Mouse (Mus musculus) kidney, postnatal 0 days (tissue): ENCODE results near the gene Spp1. TPM values are rescaled to one million over a fixed set of nuclear protein-coding genes. Genes with fewer than 3 reads are reported as not detected.

Experiments
- ATAC-seq: fragments of 200-750 bp; cut with Nextera tagmentation; replicated peaks from 2 replicates; pipeline ENCODE4 v1.8.0; 2017; ENCODE audit warnings: low read depth, moderate number of reproducible peaks, moderate TSS enrichment, moderate library complexity; ENCODE audit not compliant: low FRiP score
- DNase-seq: peaks from one replicate; pipeline ENCODE4 v3.0.0-alpha.2; 2016; ENCODE audit warnings: low spot score
- H3K27ac ChIP-seq: fragments of 300-500 bp; sonication (generic); 2 replicates; pipeline ENCODE4 v1.5.1; 2014; ENCODE audit warnings: mild to moderate bottlenecking
- H3K27me3 ChIP-seq: fragments of 300-500 bp; sonication (generic); 2 replicates; pipeline ENCODE4 v1.6.1; 2014; ENCODE audit warnings: low read length, mixed read lengths; ENCODE audit not compliant: insufficient read depth
- H3K36me3 ChIP-seq: fragments of 300-500 bp; sonication (generic); 2 replicates; pipeline ENCODE4 v1.6.1; 2014; ENCODE audit warnings: low read length, mixed read lengths; ENCODE audit not compliant: insufficient read depth
- H3K4me1 ChIP-seq: fragments of 300-500 bp; sonication (generic); replicated peaks from 2 replicates; pipeline ENCODE4 v1.6.1; 2014; ENCODE audit warnings: antibody characterized with exemption, low read length, mixed read lengths; ENCODE audit not compliant: insufficient read depth
- H3K4me2 ChIP-seq: fragments of 300-500 bp; sonication (generic); 2 replicates; pipeline ENCODE4 v1.6.1; 2014; ENCODE audit warnings: mild to moderate bottlenecking, low read length, moderate library complexity, mixed read lengths
- H3K4me3 ChIP-seq: fragments of 300-500 bp; sonication (generic); replicated peaks from 2 replicates; pipeline ENCODE4 v1.5.1; 2014; ENCODE audit warnings: low read depth, low read length
- H3K9ac ChIP-seq: fragments of 300-500 bp; sonication (generic); 2 replicates; pipeline ENCODE4 v1.6.1; 2014; ENCODE audit warnings: low read depth, low read length
- H3K9me3 ChIP-seq: fragments of 300-500 bp; sonication (generic); replicated peaks from 2 replicates; pipeline ENCODE4 v1.6.1; 2016; ENCODE audit warnings: low read length, inconsistent platforms, mixed read lengths
- CTCF ChIP-seq: IDR thresholded peaks from 2 replicates; pipeline ENCODE4 v1.5.1; 2016; ENCODE audit warnings: antibody characterized with exemption, low read depth, mild to moderate bottlenecking, moderate library complexity
- WGBS: fragments of 180-500 bp; shearing (Covaris S2); extraction: QIAGEN DNeasy Blood & Tissue Kit; methylation state at CpG from one replicate; pipeline ENCODE4 v1.1.7; 2014; 5-methylcytosine and 5-hydroxymethylcytosine counted together
- polyA plus RNA-seq: library from polyadenylated mRNA; unstranded; fragments of >200 nt; fragmentation: Nextera tagmentation; extraction: Ambion mirVana; gene quantifications from 2 replicates; pipeline ENCODE4 v1.2.1, GENCODE M21; 2015

The Spp1 gene
- polyA plus RNA-seq, 1 experiment from 2014 or later: 1,587 TPM

GRCm38 (mm10) chr5:104468586-104468985, 33.7 kb downstream of the Spp1 start:
- Histone ChIP-seq H3K27ac (no peak overlapping the region), H3K9me3 (no peaks in the 10 kb centered on the region), H3K4me1 (no peaks in the 10 kb centered on the region), H3K4me3 (no peak overlapping the region), H3K36me3 (peaks cover 45% of the 10 kb centered on the region), H3K27me3 (no peaks in the 10 kb centered on the region), H3K4me2 (no peak overlapping the region), H3K9ac (no peak overlapping the region)
- ATAC-seq (no peak), DNase-seq (no peak)
- TF ChIP-seq CTCF: no peak
- WGBS: 92% methylated on average over 5 of the region's 5 CpGs

GRCm38 (mm10) chr5:104470981-104471391, 36.1 kb downstream of the Spp1 start:
- TF ChIP-seq CTCF: no peak
- Histone ChIP-seq H3K4me3 (no peak overlapping the region), H3K4me1 (no peaks in the 10 kb centered on the region), H3K27me3 (no peaks in the 10 kb centered on the region), H3K36me3 (peaks cover 35% of the 10 kb centered on the region), H3K4me2 (no peak overlapping the region), H3K9ac (no peak overlapping the region), H3K27ac (0 out of 2 replicates have a peak overlapping the region, but pooled peaks have one; percentile 50), H3K9me3 (no peaks in the 10 kb centered on the region)
- DNase-seq (peak; percentile 4), ATAC-seq (0 out of 2 replicates have a peak, but pooled peaks have one; percentile 59)
- WGBS: 62% methylated on average over 5 of the region's 5 CpGs

- peak; percentile 44; the same call in 1 of the 2 replicates for TF ChIP-seq CTCF
- Histone ChIP-seq H3K27me3 (no peaks in the 10 kb centered on the region), H3K36me3 (peaks cover 31% of the 10 kb centered on the region), H3K4me3 (no peak overlapping the region), H3K4me1 (no peaks in the 10 kb centered on the region), H3K9ac (no peak overlapping the region), H3K27ac (no peak overlapping the region), H3K4me2 (no peak overlapping the region), H3K9me3 (no peaks in the 10 kb centered on the region)
- WGBS: 95% methylated on average over 8 of the region's 8 CpGs
- peak; percentile 9 for DNase-seq
- no peak for ATAC-seq
Measured at GRCm38 (mm10) chr5:104472371-104472770, 37.5 kb downstream of the Spp1 start.

GRCm38 (mm10) chr5:104480367-104480766, 45.4 kb downstream of the Spp1 start:
- Histone ChIP-seq H3K4me1 (no peaks in the 10 kb centered on the region), H3K9me3 (no peaks in the 10 kb centered on the region), H3K27ac (no peak overlapping the region), H3K4me2 (no peak overlapping the region), H3K4me3 (no peak overlapping the region), H3K9ac (no peak overlapping the region), H3K36me3 (peaks cover 68% of the 10 kb centered on the region), H3K27me3 (no peaks in the 10 kb centered on the region)
- DNase-seq: peak; percentile 3
- no peak for TF ChIP-seq CTCF
- 75% methylated on average over 7 of the region's 7 CpGs for WGBS
- peak; percentile 68 for ATAC-seq

GRCm38 (mm10) chr5:104482856-104483255, 47.9 kb downstream of the Spp1 start:
- H3K27ac ChIP-seq: no peak overlapping the region
- H3K9ac ChIP-seq: no peak overlapping the region
- H3K4me3 ChIP-seq: no peak overlapping the region
- peaks cover 66% of the 10 kb centered on the region for H3K36me3 ChIP-seq
- TF ChIP-seq CTCF: no peak
- no peaks in the 10 kb centered on the region for H3K4me1 ChIP-seq
- no peaks in the 10 kb centered on the region for H3K27me3 ChIP-seq
- H3K9me3 ChIP-seq: no peaks in the 10 kb centered on the region
- no peak overlapping the region for H3K4me2 ChIP-seq
- no peak for DNase-seq
- 68% methylated on average over 8 of the region's 8 CpGs for WGBS
- ATAC-seq: no peak

Other genes with a start within 250 kb of the Spp1 start
- gene Dmp1, start 232.5 kb upstream of the Spp1 start, polyA plus RNA-seq: 0.15 and 0.16 TPM in 2 replicates
- gene Ibsp, start 135.9 kb upstream of the Spp1 start, polyA plus RNA-seq: not detected in 2 replicates
- gene Mepe, start 109.8 kb upstream of the Spp1 start, polyA plus RNA-seq: not detected in 2 replicates
- 16.9 and 17.4 TPM in 2 replicates for gene Pkd2, start 24.3 kb downstream of the Spp1 start, polyA plus RNA-seq
- gene BC005561, start 73.2 kb downstream of the Spp1 start, polyA plus RNA-seq: 9.8 TPM in 2 replicates